Mouse (Mus musculus): ENCODE measurements around the gene Ano9. TPM values are rescaled to one million over a fixed set of nuclear protein-coding genes. Genes with fewer than 3 reads are reported as not detected.

Ano9 gene
- polyA plus RNA-seq, 1 experiment: 74.3 TPM

GRCm38 (mm10) chr7:141145403-141145802 lies 27.8 kb upstream of the Ano9 start:
- H3K4me3 ChIP-seq (ENCODE audit: low read depth, low read length): no peak overlapping the region
- H3K4me1 ChIP-seq (ENCODE audit: control insufficient read depth, insufficient read depth, insufficient read length, low read length): no peaks in the 10 kb centered on the region
- no peak for TF ChIP-seq POLR2A (IDR thresholded peaks at IDR 0.05; ENCODE audit: low read depth, low read length)
- TF ChIP-seq CTCF (IDR thresholded peaks at IDR 0.05; ENCODE audit: extremely low read depth, insufficient read length, insufficient replicate concordance, low read depth, low read length): no peak
- no peak overlapping the region for H3K27ac ChIP-seq (ENCODE audit: insufficient read depth, low read depth, low read length)
- WGBS: 63% methylated on average over 1 of the region's 1 CpGs
- no peaks in the 10 kb centered on the region for H3K27me3 ChIP-seq (ENCODE audit: control insufficient read depth, insufficient read depth, low read length)
- peaks cover 20% of the 10 kb centered on the region for H3K36me3 ChIP-seq (ENCODE audit: control insufficient read depth, insufficient read depth, low read length)

- H3K4me3 ChIP-seq (ENCODE audit: low read depth, low read length): no peak overlapping the region
- no peaks in the 10 kb centered on the region for H3K27me3 ChIP-seq (ENCODE audit: control insufficient read depth, insufficient read depth, low read length)
- 86% methylated on average over 3 of the region's 3 CpGs for WGBS
- H3K27ac ChIP-seq (ENCODE audit: insufficient read depth, low read depth, low read length): no peak overlapping the region
- H3K36me3 ChIP-seq (ENCODE audit: control insufficient read depth, insufficient read depth, low read length): peaks cover 22% of the 10 kb centered on the region
- H3K4me1 ChIP-seq (ENCODE audit: control insufficient read depth, insufficient read depth, insufficient read length, low read length): no peaks in the 10 kb centered on the region
- TF ChIP-seq POLR2A (IDR thresholded peaks at IDR 0.05; ENCODE audit: low read depth, low read length) (no peak), CTCF (IDR thresholded peaks at IDR 0.05; ENCODE audit: extremely low read depth, insufficient read length, insufficient replicate concordance, low read depth, low read length) (no peak)
Measured at GRCm38 (mm10) chr7:141144650-141145049, 27.0 kb upstream of the Ano9 start.

- peaks cover 19% of the 10 kb centered on the region for H3K36me3 ChIP-seq (ENCODE audit: control insufficient read depth, insufficient read depth, low read length)
- WGBS: 87% methylated on average over 2 of the region's 2 CpGs
- TF ChIP-seq CTCF (IDR thresholded peaks at IDR 0.05; ENCODE audit: extremely low read depth, insufficient read length, insufficient replicate concordance, low read depth, low read length): no peak
- no peak for TF ChIP-seq POLR2A (IDR thresholded peaks at IDR 0.05; ENCODE audit: low read depth, low read length)
- no peaks in the 10 kb centered on the region for H3K27me3 ChIP-seq (ENCODE audit: control insufficient read depth, insufficient read depth, low read length)
- H3K4me1 ChIP-seq (ENCODE audit: control insufficient read depth, insufficient read depth, insufficient read length, low read length): no peaks in the 10 kb centered on the region
- H3K4me3 ChIP-seq (ENCODE audit: low read depth, low read length): no peak overlapping the region
- no peak overlapping the region for H3K27ac ChIP-seq (ENCODE audit: insufficient read depth, low read depth, low read length)
Measured at GRCm38 (mm10) chr7:141143861-141144260, 26.3 kb upstream of the Ano9 start.

- H3K27me3 ChIP-seq (ENCODE audit: control insufficient read depth, insufficient read depth, low read length): no peaks in the 10 kb centered on the region
- WGBS: 47% methylated on average over 5 of the region's 5 CpGs
- H3K4me1 ChIP-seq (ENCODE audit: control insufficient read depth, insufficient read depth, insufficient read length, low read length): no peaks in the 10 kb centered on the region
- peaks cover 18% of the 10 kb centered on the region for H3K36me3 ChIP-seq (ENCODE audit: control insufficient read depth, insufficient read depth, low read length)
- no peak overlapping the region for H3K27ac ChIP-seq (ENCODE audit: insufficient read depth, low read depth, low read length)
- TF ChIP-seq POLR2A (IDR thresholded peaks at IDR 0.05; ENCODE audit: low read depth, low read length) (no peak), CTCF (IDR thresholded peaks at IDR 0.05; ENCODE audit: extremely low read depth, insufficient read length, insufficient replicate concordance, low read depth, low read length) (peak; percentile 57; the same call in 1 of the 2 replicates)
- H3K4me3 ChIP-seq (ENCODE audit: low read depth, low read length): no peak overlapping the region
Measured at GRCm38 (mm10) chr7:141143112-141143511, 25.5 kb upstream of the Ano9 start.

- no peaks in the 10 kb centered on the region for H3K27me3 ChIP-seq (ENCODE audit: control insufficient read depth, insufficient read depth, low read length)
- no peak for TF ChIP-seq CTCF (IDR thresholded peaks at IDR 0.05; ENCODE audit: extremely low read depth, insufficient read length, insufficient replicate concordance, low read depth, low read length)
- TF ChIP-seq POLR2A (IDR thresholded peaks at IDR 0.05; ENCODE audit: low read depth, low read length): no peak
- 93% methylated on average over 4 of the region's 4 CpGs for WGBS
- peaks cover 28% of the 10 kb centered on the region for H3K36me3 ChIP-seq (ENCODE audit: control insufficient read depth, insufficient read depth, low read length)
- no peaks in the 10 kb centered on the region for H3K4me1 ChIP-seq (ENCODE audit: control insufficient read depth, insufficient read depth, insufficient read length, low read length)
- H3K27ac ChIP-seq (ENCODE audit: insufficient read depth, low read depth, low read length): no peak overlapping the region
- H3K4me3 ChIP-seq (ENCODE audit: low read depth, low read length): no peak overlapping the region
Measured at GRCm38 (mm10) chr7:141141326-141141725, 23.7 kb upstream of the Ano9 start.

- Histone ChIP-seq H3K27ac (ENCODE audit: insufficient read depth, low read depth, low read length) (no peak overlapping the region), H3K4me1 (ENCODE audit: control insufficient read depth, insufficient read depth, insufficient read length, low read length) (peaks cover 9% of the 10 kb centered on the region; the same call in 1 of the 2 replicates), H3K36me3 (ENCODE audit: control insufficient read depth, insufficient read depth, low read length) (peaks cover 14% of the 10 kb centered on the region), H3K27me3 (ENCODE audit: control insufficient read depth, insufficient read depth, low read length) (no peaks in the 10 kb centered on the region), H3K4me3 (ENCODE audit: low read depth, low read length) (peak overlapping the region; percentile 77)
- TF ChIP-seq CTCF (IDR thresholded peaks at IDR 0.05; ENCODE audit: extremely low read depth, insufficient read length, insufficient replicate concordance, low read depth, low read length) (no peak), POLR2A (IDR thresholded peaks at IDR 0.05; ENCODE audit: low read depth, low read length) (no peak)
- 58% methylated on average over 12 of the region's 12 CpGs for WGBS
Measured at GRCm38 (mm10) chr7:141131904-141132755, 14.5 kb upstream of the Ano9 start.

- H3K27me3 ChIP-seq (ENCODE audit: control insufficient read depth, insufficient read depth, low read length): no peaks in the 10 kb centered on the region
- H3K27ac ChIP-seq (ENCODE audit: insufficient read depth, low read depth, low read length): no peak overlapping the region
- TF ChIP-seq POLR2A (IDR thresholded peaks at IDR 0.05; ENCODE audit: low read depth, low read length): no peak
- no peak for TF ChIP-seq CTCF (IDR thresholded peaks at IDR 0.05; ENCODE audit: extremely low read depth, insufficient read length, insufficient replicate concordance, low read depth, low read length)
Measured at GRCm38 (mm10) chr7:141131024-141131820, 13.6 kb upstream of the Ano9 start.

More at GRCm38 (mm10) chr7:141131024-141131820, 13.6 kb upstream of the Ano9 start:
- H3K4me3 ChIP-seq (ENCODE audit: low read depth, low read length): peak overlapping the region; percentile 77
- peaks cover 9% of the 10 kb centered on the region; the same call in 1 of the 2 replicates for H3K36me3 ChIP-seq (ENCODE audit: control insufficient read depth, insufficient read depth, low read length)
- H3K4me1 ChIP-seq (ENCODE audit: control insufficient read depth, insufficient read depth, insufficient read length, low read length): peaks cover 9% of the 10 kb centered on the region; the same call in 1 of the 2 replicates
- under 1% methylated on average over 59 of the region's 59 CpGs for WGBS

Measured in small intestine, adult 2 months (tissue).